Comparison of ENCODE assay signal across 9 mouse cellular contexts in the genomic region with DNA sequence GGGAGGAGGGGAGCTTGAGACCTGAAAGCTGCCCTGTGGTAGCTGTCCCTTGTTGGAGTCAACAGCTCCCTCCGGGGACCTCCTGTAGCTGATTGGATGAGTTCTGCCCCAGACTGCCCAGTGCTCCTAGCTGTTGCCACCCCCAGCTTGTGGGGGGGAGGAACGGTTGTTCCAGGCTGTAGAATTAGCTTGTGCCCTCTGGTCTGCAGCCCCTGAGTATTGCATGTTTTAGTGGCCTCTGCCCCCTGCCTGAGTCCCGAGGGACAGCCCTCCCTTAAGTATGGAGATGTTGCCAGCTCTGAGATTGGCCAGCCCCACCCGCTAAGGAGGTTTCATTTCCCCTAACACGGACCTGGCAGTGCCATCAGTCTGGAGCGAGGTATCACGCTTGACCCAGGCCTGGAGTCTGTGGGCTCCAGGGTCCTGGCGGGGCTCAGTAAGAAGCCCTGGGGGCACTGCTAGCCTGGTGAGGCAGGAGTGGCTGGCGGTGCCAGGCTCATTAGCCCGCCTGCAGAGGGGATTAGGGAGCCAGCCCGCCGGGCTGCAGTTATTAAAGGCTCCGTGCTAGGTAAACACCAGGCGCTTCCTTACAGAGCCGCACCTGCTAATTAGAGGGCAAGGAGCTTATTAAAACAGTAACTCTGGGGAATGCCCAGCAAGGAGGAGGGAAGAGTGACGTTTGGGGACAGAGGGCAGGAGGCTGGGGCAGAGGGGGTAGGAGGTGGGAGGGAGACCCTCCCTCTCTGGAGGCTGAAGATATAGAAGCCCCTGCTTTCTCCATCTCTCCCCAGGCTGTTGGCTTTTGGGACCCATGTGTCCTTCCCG.
DNase-seq lines count a peak whose midpoint lies in the region; ATAC-seq and TF ChIP-seq lines count a peak whose summit lies in the region.
"Had no signal": no experiment of that assay in that cellular context is flagged by ENCODE, and none has a peak within 500 bp of the region (broad histone marks: within the 10 kb centered on the region; RNA-seq: fewer than 3 reads in every experiment).

No protein-coding gene starts in this region.

- no peaks in the 10 kb centered on the region for H3K27me3 ChIP-seq in heart, embryonic 14.5 days (ENCODE audit: control insufficient read depth, insufficient read depth, low read length)
- H3K27me3 ChIP-seq in liver, embryonic 14.5 days (ENCODE audit: control insufficient read depth, insufficient read depth, low read length) = no peaks in the 10 kb centered on the region

- no peaks in the 10 kb centered on the region for H3K36me3 ChIP-seq in heart, embryonic 14.5 days (ENCODE audit: control insufficient read depth, insufficient read depth, low read length)
- no peaks in the 10 kb centered on the region for H3K36me3 ChIP-seq in liver, embryonic 14.5 days (replicated peaks; ENCODE audit: control insufficient read depth, insufficient read depth, low read depth)

- no peaks in the 10 kb centered on the region for H3K9me3 ChIP-seq in heart, embryonic 14.5 days (ENCODE audit: control insufficient read depth, low read length)
- no peaks in the 10 kb centered on the region for H3K9me3 ChIP-seq in liver, embryonic 14.5 days (ENCODE audit: control insufficient read depth, low read length)

- H3K9ac ChIP-seq in heart, embryonic 14.5 days (ENCODE audit: low read length) = peak overlapping the region; percentile 42
- peak overlapping the region; percentile 44 for H3K9ac ChIP-seq in liver, embryonic 14.5 days (replicated peaks)

- H3K4me3 ChIP-seq in heart, embryonic 14.5 days (ENCODE audit: control insufficient read depth in 1 of 2, insufficient read depth in 1 of 2, low read depth in 1 of 2, low read length in 2 of 2) = no peak overlapping the region
- H3K4me3 ChIP-seq in liver, embryonic 14.5 days (ENCODE audit: insufficient read depth in 1 of 2, low read depth in 2 of 2, low read length in 2 of 2) = peak overlapping the region in 1 of 2 experiments; percentile 26; a peak in 2 of 4 replicates
- H3K4me3 ChIP-seq in olfactory bulb, adult 2 months (ENCODE audit: insufficient read depth, low read depth, low read length) = no peak overlapping the region
- H3K4me3 ChIP-seq: myocyte had no signal

- ATAC-seq in heart, embryonic 14.5 days (ENCODE audit: insufficient number of reproducible peaks, insufficient read depth, low FRiP score, low read depth) = no peak
- ATAC-seq in liver, embryonic 14.5 days (ENCODE audit: insufficient read depth) = no peak

- TF ChIP-seq POLR2A in olfactory bulb, adult 2 months (IDR thresholded peaks at IDR 0.05; ENCODE audit: insufficient read depth, low read depth, low read length) = no peak

- intact Hi-C loops in left cerebral cortex, postnatal 36 days (cut with DNase I) = no loop called here

- TF ChIP-seq CTCF in liver, embryonic 14.5 days (IDR thresholded peaks at IDR 0.05; ENCODE audit: low read depth) = no peak
- TF ChIP-seq CTCF in olfactory bulb, adult 2 months (IDR thresholded peaks at IDR 0.05; ENCODE audit: insufficient read depth, low read depth, low read length) = no peak

- no peak for TF ChIP-seq EP300 in liver, embryonic 14.5 days (IDR thresholded peaks at IDR 0.05; ENCODE audit: low read depth)

- 18% methylated on average over 17 of the region's 17 CpGs for WGBS in heart, embryonic 14.5 days
- 4% methylated on average over 17 of the region's 17 CpGs for WGBS in liver, embryonic 14.5 days (ENCODE audit: insufficient replicate concordance)
- WGBS in olfactory bulb, adult 2 months = 7% methylated on average over 17 of the region's 17 CpGs

- peak overlapping the region; percentile 5 to 67; a peak in 1 of 4 replicates for H3K27ac ChIP-seq in heart, embryonic 14.5 days (replicated peaks in 1 of 2; ENCODE audit: control insufficient read depth in 1 of 2, insufficient read depth in 1 of 2, low read depth in 2 of 2, low read length in 2 of 2)
- H3K27ac ChIP-seq in liver, embryonic 14.5 days = no peak overlapping the region
- peak overlapping the region; percentile 71 for H3K27ac ChIP-seq in olfactory bulb, adult 2 months (ENCODE audit: insufficient read depth, low read depth, low read length)

- peak overlapping the region; percentile 43 for H3K4me2 ChIP-seq in heart, embryonic 14.5 days (ENCODE audit: low read length)
- H3K4me2 ChIP-seq in liver, embryonic 14.5 days (ENCODE audit: low read depth) = peak overlapping the region; percentile 68

- DNase-seq in heart, adult 18-20 months = no peak
- peak; percentile 33 to 55 for DNase-seq in cerebellum, adult 18-20 months
- peak; percentile 70 for DNase-seq in forelimb bud, embryonic 11.5 days (ENCODE audit: low read depth, low spot score)
- no peak for DNase-seq in liver, embryonic 14.5 days (ENCODE audit: low read depth in 3 of 3, low spot score in 3 of 3)
- no peak for DNase-seq in left cerebral cortex, postnatal 36 days (ENCODE audit: low spot score in 2 of 2)
- no peak for DNase-seq in gastrocnemius, postnatal 25 days

- H3K4me1 ChIP-seq in heart, embryonic 14.5 days (ENCODE audit: control insufficient read depth in 2 of 2, insufficient read depth in 2 of 2, low read length in 2 of 2) = peaks cover 39 to 47% of the 10 kb centered on the region in 2 experiments
- H3K4me1 ChIP-seq in liver, embryonic 14.5 days (replicated peaks; ENCODE audit: control insufficient read depth in 2 of 2, insufficient read depth in 2 of 2, low read length in 1 of 2) = peaks cover 15 to 31% of the 10 kb centered on the region in 2 experiments
- peaks cover 67% of the 10 kb centered on the region for H3K4me1 ChIP-seq in olfactory bulb, adult 2 months (ENCODE audit: control insufficient read depth, insufficient read depth, low read length)

Comparison
In these comparisons a context has a peak if more than half of its experiments do, and no peak if none do; other contexts are left out.
1. DNase-seq: peak in cerebellum, adult 18-20 months (2 of 2) and forelimb bud, embryonic 11.5 days (single experiment); none in heart, adult 18-20 months (0 of 2), liver, embryonic 14.5 days (0 of 3), left cerebral cortex, postnatal 36 days (0 of 2) and gastrocnemius, postnatal 25 days (single experiment).